Mouse (Mus musculus): ENCODE results near the gene Olfr514. TPM values are rescaled to one million over a fixed set of nuclear protein-coding genes. Genes with fewer than 3 reads are reported as not detected.
"Not testable (repeated sequence)": the region's sequence is repeated elsewhere in the genome, so short reads cannot be mapped to it uniquely, and the experiment has no call there.

The Olfr514 gene
- polyA plus RNA-seq (2015; fragmentation: Nextera tagmentation; extraction: Ambion mirVana): not detected in 2 replicates

GRCm38 (mm10) chr7:108825897-108826296 lies at the start of gene Olfr514:
Gene Olfr514, minus strand, starts transcription at chr7:108825997.
- no peaks in the 10 kb centered on the region for H3K27me3 ChIP-seq (replicated peaks; ENCODE audit: control insufficient read depth, insufficient read depth, low read length)
- no peaks in the 10 kb centered on the region for H3K9me3 ChIP-seq (ENCODE audit: control insufficient read depth, low read length)
- H3K4me3 ChIP-seq (ENCODE audit: low read length): no peak within 1 kb of the TSS
- no peaks in the 10 kb centered on the region for H3K36me3 ChIP-seq (ENCODE audit: control insufficient read depth, insufficient read depth, low read length)
- H3K4me1 ChIP-seq (ENCODE audit: control insufficient read depth, insufficient read depth, low read depth, low read length): no peaks in the 10 kb centered on the region
- H3K9ac ChIP-seq (ENCODE audit: low read depth, low read length): no peak within 1 kb of the TSS
- no peak within 1 kb of the TSS for H3K4me2 ChIP-seq (ENCODE audit: low read length)
- ATAC-seq: no peak
- H3K27ac ChIP-seq (ENCODE audit: low read depth, low read length): no peak within 1 kb of the TSS

- 62% methylated on average over 2 of the region's 2 CpGs for WGBS
- no peak within 1 kb of the TSS for H3K4me3 ChIP-seq (ENCODE audit: low read length)
- H3K27ac ChIP-seq (ENCODE audit: low read depth, low read length): no peak within 1 kb of the TSS
- H3K4me2 ChIP-seq (ENCODE audit: low read length): no peak within 1 kb of the TSS
- ATAC-seq: no peak
- H3K9ac ChIP-seq (ENCODE audit: low read depth, low read length): no peak within 1 kb of the TSS
- H3K4me1 ChIP-seq (ENCODE audit: control insufficient read depth, insufficient read depth, low read depth, low read length): no peaks in the 10 kb centered on the region
- H3K36me3 ChIP-seq (ENCODE audit: control insufficient read depth, insufficient read depth, low read length): no peaks in the 10 kb centered on the region
- H3K27me3 ChIP-seq (replicated peaks; ENCODE audit: control insufficient read depth, insufficient read depth, low read length): no peaks in the 10 kb centered on the region
- H3K9me3 ChIP-seq (ENCODE audit: control insufficient read depth, low read length): no peaks in the 10 kb centered on the region
These were observed 46.5 kb upstream of the Olfr514 start, which contains the start of gene Olfr517 for GRCm38 (mm10) chr7:108872279-108872678. Gene Olfr517, minus strand, starts transcription at chr7:108872379.

- no peak within 1 kb of the TSS for H3K27ac ChIP-seq (ENCODE audit: low read depth, low read length)
- H3K9ac ChIP-seq (ENCODE audit: low read depth, low read length): no peak within 1 kb of the TSS
- H3K36me3 ChIP-seq (ENCODE audit: control insufficient read depth, insufficient read depth, low read length): no peaks in the 10 kb centered on the region
- no peak within 1 kb of the TSS for H3K4me3 ChIP-seq (ENCODE audit: low read length)
- H3K4me1 ChIP-seq (ENCODE audit: control insufficient read depth, insufficient read depth, low read depth, low read length): no peaks in the 10 kb centered on the region
- ATAC-seq: no peak
- 94% methylated on average over 2 of the region's 2 CpGs for WGBS
- H3K27me3 ChIP-seq (replicated peaks; ENCODE audit: control insufficient read depth, insufficient read depth, low read length): no peaks in the 10 kb centered on the region
- no peak within 1 kb of the TSS for H3K4me2 ChIP-seq (ENCODE audit: low read length)
- H3K9me3 ChIP-seq (ENCODE audit: control insufficient read depth, low read length): no peaks in the 10 kb centered on the region
These were observed 24.6 kb upstream of the Olfr514 start, which contains the start of gene Olfr516 for GRCm38 (mm10) chr7:108850429-108850828. Gene Olfr516, minus strand, starts transcription at chr7:108850529.

GRCm38 (mm10) chr7:108814593-108815215 lies 11.1 kb downstream of the Olfr514 start:
- not testable (repeated sequence) for H3K4me2 ChIP-seq (ENCODE audit: low read length); H3K27ac ChIP-seq (ENCODE audit: low read depth, low read length); H3K27me3 ChIP-seq (replicated peaks; ENCODE audit: control insufficient read depth, insufficient read depth, low read length); H3K36me3 ChIP-seq (ENCODE audit: control insufficient read depth, insufficient read depth, low read length); H3K9me3 ChIP-seq (ENCODE audit: control insufficient read depth, low read length); H3K4me3 ChIP-seq (ENCODE audit: low read length); H3K9ac ChIP-seq (ENCODE audit: low read depth, low read length); H3K4me1 ChIP-seq (ENCODE audit: control insufficient read depth, insufficient read depth, low read depth, low read length)
- WGBS: 61% methylated on average over 5 of the region's 5 CpGs
- peak; percentile 74 for ATAC-seq

- Histone ChIP-seq H3K4me3 (ENCODE audit: low read length) (no peak overlapping the region), H3K9me3 (ENCODE audit: control insufficient read depth, low read length) (no peaks in the 10 kb centered on the region), H3K36me3 (ENCODE audit: control insufficient read depth, insufficient read depth, low read length) (no peaks in the 10 kb centered on the region), H3K9ac (ENCODE audit: low read depth, low read length) (no peak overlapping the region), H3K4me1 (ENCODE audit: control insufficient read depth, insufficient read depth, low read depth, low read length) (no peaks in the 10 kb centered on the region), H3K4me2 (ENCODE audit: low read length) (no peak overlapping the region), H3K27me3 (replicated peaks; ENCODE audit: control insufficient read depth, insufficient read depth, low read length) (no peaks in the 10 kb centered on the region), H3K27ac (ENCODE audit: low read depth, low read length) (no peak overlapping the region)
- no peak for ATAC-seq
- 66% methylated on average over 1 of the region's 1 CpGs for WGBS
These were observed 28.4 kb downstream of the Olfr514 start for GRCm38 (mm10) chr7:108797205-108797933.

Other genes starting within 250 kb of the Olfr514 start
- gene Olfr506, start 215.2 kb downstream of the Olfr514 start, polyA plus RNA-seq (2015; fragmentation: Nextera tagmentation; extraction: Ambion mirVana): not detected in 2 replicates
- gene Olfr507, start 204.2 kb downstream of the Olfr514 start, polyA plus RNA-seq (2015; fragmentation: Nextera tagmentation; extraction: Ambion mirVana): not detected in 2 replicates
- gene Olfr508, start 196.0 kb downstream of the Olfr514 start, polyA plus RNA-seq (2015; fragmentation: Nextera tagmentation; extraction: Ambion mirVana): not detected in 2 replicates
- not detected in 2 replicates for gene Olfr509, start 174.1 kb downstream of the Olfr514 start, polyA plus RNA-seq (2015; fragmentation: Nextera tagmentation; extraction: Ambion mirVana)
- gene Olfr510, start 159.6 kb downstream of the Olfr514 start, polyA plus RNA-seq (2015; fragmentation: Nextera tagmentation; extraction: Ambion mirVana): not detected in 2 replicates
- gene Olfr512, start 112.7 kb downstream of the Olfr514 start, polyA plus RNA-seq (2015; fragmentation: Nextera tagmentation; extraction: Ambion mirVana): not detected in 2 replicates
- not detected in 2 replicates for gene Olfr513, start 75.0 kb downstream of the Olfr514 start, polyA plus RNA-seq (2015; fragmentation: Nextera tagmentation; extraction: Ambion mirVana)
- not detected in 2 replicates for gene Olfr516, start 24.5 kb upstream of the Olfr514 start, polyA plus RNA-seq (2015; fragmentation: Nextera tagmentation; extraction: Ambion mirVana)
- not detected in 2 replicates for gene Olfr517, start 46.4 kb upstream of the Olfr514 start, polyA plus RNA-seq (2015; fragmentation: Nextera tagmentation; extraction: Ambion mirVana)
- gene Olfr518, start 59.0 kb upstream of the Olfr514 start, polyA plus RNA-seq (2015; fragmentation: Nextera tagmentation; extraction: Ambion mirVana): not detected in 2 replicates
- not detected in 2 replicates for gene Olfr519, start 68.4 kb upstream of the Olfr514 start, polyA plus RNA-seq (2015; fragmentation: Nextera tagmentation; extraction: Ambion mirVana)
- 0.04 TPM in 1 of 2 replicates, not detected in the other for gene Nlrp10, start 104.2 kb upstream of the Olfr514 start, polyA plus RNA-seq (2015; fragmentation: Nextera tagmentation; extraction: Ambion mirVana)
- 67.3 and 70.9 TPM in 2 replicates for gene Eif3f, start 108.4 kb upstream of the Olfr514 start, polyA plus RNA-seq (2015; fragmentation: Nextera tagmentation; extraction: Ambion mirVana)
- gene Tub, start 124.3 kb upstream of the Olfr514 start, polyA plus RNA-seq (2015; fragmentation: Nextera tagmentation; extraction: Ambion mirVana): 41.9 and 50.8 TPM in 2 replicates

All from hindbrain, embryonic 16.5 days (tissue).